Mouse (Mus musculus) c-Kit-positive CD71-negative TER-119-negative erythroid progenitor cells, embryonic 14.5 days (primary cell): ENCODE measurements around the gene Chpf.

Source experiments
- DNase-seq: peaks from one replicate; pipeline ENCODE4 v3.0.0-alpha.2; 2013; ENCODE audit warnings: low read depth

The Chpf gene

GRCm38 (mm10) chr1:75498897-75499296 is 19.8 kb upstream of the Chpf start:
- DNase-seq, result no peak

- DNase-seq, result no peak
These were observed 15.9 kb upstream of the Chpf start for GRCm38 (mm10) chr1:75494878-75495548.

GRCm38 (mm10) chr1:75492579-75493170 is 13.6 kb upstream of the Chpf start:
- no peak for DNase-seq

DNA sequence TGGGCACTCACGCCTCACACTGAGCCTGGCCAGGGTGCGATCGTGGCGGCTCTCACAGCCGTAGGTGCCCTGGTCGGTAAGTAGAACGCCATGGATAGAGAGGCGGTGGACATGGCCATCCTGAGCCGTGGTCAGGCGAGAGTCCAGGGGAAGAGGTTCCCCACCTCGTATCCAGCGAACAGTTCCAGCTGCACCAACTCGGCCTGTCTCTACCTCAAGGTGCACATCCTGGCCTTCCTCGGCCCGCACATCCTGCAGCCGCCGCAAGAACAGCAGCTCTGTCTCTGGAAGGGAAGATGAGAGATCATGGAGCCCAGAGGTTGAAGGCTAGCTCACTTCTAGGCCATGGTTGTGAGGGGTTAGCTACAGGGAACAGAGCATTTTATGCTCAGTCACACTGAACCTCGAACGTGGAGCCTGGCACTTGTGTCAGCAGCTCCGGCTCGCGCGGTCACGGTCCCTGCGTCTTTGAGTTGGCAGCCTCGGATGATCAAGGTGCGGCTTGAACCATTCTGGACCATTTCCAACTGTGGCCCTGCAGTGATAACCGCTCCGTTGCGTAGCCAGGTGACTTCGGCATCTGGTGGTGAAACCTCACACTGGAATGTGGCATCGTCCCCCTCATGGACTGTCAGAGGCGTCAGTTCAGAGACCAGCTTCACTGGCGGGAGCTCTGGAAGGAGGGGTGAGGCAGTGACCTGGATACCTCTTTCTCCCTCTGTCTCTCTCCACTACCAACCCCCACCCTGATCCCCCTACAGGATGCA is 11.9 kb upstream of the Chpf start:
- no peak for DNase-seq

DNA sequence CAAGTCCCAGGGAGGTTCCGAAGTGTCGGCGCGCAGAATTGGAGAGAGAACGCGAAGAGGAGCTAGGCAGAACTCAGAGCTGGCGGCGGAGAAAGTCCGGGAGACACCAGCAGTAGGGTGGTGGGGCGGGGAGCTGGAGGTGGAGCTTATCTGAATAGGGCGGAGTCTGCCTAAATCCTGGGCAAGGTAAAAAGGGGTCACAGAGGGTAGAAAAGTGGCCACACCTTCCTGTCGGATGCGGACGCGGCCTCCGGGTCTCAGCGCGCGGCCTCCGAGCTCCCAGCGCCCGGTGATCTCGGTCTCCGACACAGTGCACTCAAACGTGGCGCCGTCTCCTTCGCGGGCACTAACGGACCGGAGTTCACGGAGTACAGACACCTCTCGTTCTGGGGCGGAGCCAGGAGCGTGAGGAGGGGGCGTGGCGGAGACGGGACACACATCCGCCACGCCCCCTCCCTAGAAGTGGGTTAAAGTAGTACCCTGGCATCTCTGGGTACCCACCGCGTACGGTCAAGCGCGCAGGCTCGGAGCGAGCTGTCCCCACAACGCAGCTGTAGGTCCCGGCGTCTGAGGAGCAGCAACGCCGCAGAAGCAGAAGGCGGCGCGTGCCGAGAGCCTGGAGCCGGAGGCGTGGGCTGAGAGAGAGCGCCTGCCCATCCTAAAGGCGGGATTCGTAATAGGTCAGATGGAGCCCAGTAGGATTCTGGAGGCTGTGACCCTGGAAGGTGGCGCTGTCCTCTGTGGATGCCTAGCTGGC is 8.5 kb upstream of the Chpf start:
- DNase-seq, result no peak

DNA sequence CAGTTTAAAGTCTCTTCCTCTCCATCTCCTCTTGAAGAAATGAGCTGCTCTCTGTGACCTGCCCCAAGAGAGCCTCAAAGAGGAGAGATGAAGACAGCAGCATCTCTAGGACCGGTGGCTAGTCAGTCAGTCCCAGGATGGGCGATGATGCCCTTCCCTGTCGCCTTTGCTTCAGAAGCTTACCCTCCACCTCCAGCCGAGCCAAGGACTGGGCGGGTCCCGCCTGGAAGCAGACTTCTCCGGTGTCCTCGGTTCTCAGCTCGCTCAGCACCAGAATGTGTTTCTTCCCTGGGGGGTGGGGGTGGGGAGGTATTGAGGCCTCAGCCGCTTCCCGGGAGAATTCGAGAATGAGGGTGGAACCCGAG is 7.9 kb upstream of the Chpf start:
- no peak for DNase-seq

DNA sequence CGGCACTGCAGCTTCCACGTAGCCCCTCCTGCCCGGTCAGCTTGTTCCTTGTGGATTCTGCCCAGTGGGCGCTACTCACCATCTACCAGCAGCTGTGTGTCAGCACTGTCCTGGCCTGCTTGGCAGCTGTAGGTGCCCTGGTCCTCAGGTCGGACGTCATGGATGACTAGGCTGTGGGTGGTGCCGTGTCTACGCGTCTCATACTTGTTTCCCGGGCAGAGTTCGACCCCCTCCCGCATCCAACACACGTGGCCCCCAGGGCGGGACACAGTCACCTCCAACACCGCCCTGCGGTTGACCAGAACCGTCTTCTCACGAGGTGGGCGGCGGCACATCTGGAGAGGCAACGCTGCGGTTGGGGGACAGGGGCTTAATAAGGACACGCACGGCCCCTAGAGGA is 7.5 kb upstream of the Chpf start:
- no peak for DNase-seq

- no peak for DNase-seq
These were observed 1.6 kb upstream of the Chpf start for GRCm38 (mm10) chr1:75480735-75481134.

- no peak for DNase-seq
These were observed 929 bp upstream of the Chpf start for GRCm38 (mm10) chr1:75480036-75480435.

GRCm38 (mm10) chr1:75479635-75479989 is 505 bp upstream of the Chpf start:
- DNase-seq, result no peak

- DNase-seq, result no peak
These were observed 610 bp downstream of the Chpf start for GRCm38 (mm10) chr1:75478497-75478896.

- DNase-seq, result no peak
These were observed 1.2 kb downstream of the Chpf start for GRCm38 (mm10) chr1:75477966-75478290.

GRCm38 (mm10) chr1:75477264-75477965 is 1.7 kb downstream of the Chpf start:
- DNase-seq, result peak; percentile 60

DNA sequence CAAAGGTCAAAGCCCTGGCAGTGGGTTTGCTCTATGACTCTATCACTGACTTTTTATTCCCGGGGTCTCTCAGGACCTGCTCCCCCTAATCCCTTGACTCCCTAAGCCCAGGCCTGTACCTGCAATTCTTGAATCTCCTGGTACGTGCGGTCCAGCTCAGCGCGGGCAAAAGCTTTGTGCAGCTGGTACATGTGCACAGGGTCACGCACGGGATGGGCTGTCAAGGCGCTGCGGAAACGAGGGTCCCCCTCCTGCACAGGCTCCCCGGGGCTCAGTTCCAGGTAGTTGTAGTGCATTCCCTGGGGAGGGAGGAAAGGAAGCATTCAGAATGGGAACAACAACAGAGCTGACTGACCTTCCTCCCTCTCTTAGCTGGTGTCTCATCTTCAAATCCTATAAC is 2.7 kb downstream of the Chpf start:
- no peak for DNase-seq

DNA sequence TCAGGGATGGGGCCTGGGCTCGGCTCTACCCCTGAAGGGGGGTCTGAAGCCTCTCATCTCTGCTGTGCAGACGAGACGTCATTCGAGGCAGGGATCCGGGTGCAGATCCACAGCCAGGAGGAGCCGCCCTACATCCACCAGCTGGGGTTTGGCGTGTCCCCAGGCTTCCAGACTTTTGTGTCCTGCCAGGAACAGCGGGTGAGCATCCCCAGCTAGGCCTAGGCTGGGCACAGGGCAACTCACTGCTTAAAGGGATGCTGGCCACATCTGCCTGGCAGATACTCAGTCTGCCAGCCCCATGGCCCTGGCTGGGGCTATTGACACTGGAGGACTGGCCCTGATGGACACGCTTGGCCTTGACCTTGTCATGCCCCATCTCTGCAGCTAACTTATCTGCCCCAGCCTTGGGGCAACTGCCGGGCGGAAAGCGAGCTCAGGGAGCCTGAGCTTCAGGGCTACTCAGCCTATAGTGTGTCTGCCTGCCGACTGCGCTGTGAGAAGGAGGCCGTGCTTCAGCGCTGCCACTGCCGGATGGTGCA is 9.8 kb downstream of the Chpf start:
- no peak for DNase-seq

GRCm38 (mm10) chr1:75467215-75467927 is 11.7 kb downstream of the Chpf start:
- DNase-seq, result peak; percentile 70

DNA sequence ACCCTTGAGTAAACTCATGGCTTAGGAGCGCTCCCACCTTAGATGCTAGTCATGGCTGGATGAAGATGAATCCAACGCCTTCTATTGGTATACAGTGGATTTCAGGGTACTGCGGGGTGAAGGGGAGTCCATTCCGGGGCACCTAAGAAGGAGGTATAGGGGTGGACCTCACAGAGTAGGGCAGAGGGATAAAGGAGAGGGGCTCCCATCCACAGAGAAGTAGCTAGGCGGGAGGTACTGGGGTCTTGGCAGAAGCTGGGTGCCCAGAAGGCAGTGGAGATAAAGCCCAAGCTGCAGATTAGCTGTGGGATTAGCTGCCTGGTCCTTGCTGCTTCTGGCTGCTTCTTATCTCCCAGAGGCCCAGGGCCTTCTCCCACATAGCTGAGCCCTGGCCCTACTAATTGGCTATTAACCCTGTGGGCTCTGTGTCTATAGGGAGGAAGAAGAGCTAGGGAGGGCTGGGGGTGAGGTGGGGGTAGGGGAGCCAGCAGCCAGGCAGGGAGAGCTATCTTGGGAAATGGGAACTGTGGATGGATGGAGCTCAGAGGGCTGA is 15.4 kb downstream of the Chpf start:
- no peak for DNase-seq

GRCm38 (mm10) chr1:75462636-75463035 is 16.5 kb downstream of the Chpf start:
- DNase-seq, result no peak

- DNase-seq, result no peak
These were observed 18.8 kb downstream of the Chpf start for GRCm38 (mm10) chr1:75460297-75460696.

DNA sequence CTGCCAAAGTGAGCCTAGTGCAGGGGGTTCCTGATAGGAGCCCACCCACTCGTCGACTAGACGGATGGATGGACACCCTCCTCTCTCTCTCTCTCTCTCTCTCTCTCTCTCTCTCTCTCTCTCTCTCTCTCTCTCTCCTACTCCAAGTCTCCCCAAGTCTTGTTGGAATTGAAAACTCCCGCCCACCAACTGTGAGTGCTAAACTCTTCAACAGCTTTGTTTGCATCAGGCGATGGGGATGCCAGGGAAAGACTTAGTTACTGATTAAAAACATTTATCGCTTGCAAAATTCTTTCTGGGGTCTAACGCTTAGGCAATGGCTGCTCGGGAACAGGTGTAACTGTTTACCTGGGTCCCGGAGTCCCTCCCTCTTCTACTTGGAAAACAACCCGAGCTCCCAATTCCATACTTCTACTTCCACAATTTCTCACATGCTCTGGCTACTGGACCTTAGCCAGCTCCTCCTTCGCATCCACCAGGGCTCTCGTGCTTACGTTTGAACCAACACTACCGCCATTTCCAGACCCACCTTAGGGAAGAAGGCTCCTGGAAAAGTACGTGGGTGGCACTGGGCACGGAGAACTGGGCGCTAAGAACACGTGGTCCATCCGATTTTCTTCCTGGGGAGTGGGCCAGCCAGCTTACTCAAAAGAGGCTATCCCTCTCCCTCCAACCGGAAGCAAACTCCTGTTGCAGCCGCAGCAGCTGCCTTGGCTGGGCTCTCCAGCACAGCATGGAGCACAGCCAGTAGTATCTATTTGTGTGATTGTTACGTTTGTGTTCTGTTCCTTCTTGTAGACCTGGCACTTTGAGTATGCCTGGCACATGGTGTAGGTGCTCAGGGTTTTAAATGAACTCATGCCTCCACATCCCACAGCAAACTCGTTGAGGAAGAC is 20.1 kb downstream of the Chpf start:
- DNase-seq, result no peak
